Mouse (Mus musculus): Measurements from ENCODE around the gene Dazap2. TPM values are rescaled to one million over a fixed set of nuclear protein-coding genes. Genes with fewer than 3 reads are reported as not detected.

The Dazap2 gene
- polyA plus RNA-seq, 1 experiment from 2014 or later: 171 TPM

DNA sequence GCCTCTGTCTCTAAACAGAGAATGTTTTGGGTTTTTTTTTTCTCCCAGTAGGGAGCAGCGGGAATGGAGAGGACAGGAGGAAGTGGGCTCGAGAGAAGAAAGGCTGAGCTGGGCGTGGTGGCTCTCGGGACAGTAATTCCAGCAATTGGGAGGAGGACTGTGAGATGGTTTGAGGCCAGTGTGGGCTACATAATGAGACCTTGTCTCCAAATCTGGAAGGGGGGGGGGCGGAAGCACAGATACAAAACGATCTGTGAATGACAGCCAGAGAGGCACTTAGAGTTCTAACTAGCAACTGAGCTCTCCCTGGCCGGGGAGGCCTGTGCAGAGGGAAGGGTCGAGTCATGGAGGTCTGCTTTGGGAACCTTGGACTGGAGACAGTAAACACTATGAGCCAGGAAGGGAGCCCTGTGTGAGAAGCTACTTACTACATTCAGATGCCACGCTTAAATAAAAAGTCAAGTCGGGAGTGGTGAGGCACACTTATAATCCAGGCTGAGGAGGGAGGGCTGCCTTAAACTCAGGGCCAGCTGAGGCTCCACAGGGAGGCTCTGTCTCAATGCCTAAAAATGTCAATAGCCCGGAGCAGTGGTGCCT lies 12.7 kb downstream of the Dazap2 start:
- Histone ChIP-seq H3K4me3 (replicated peaks; ENCODE audit: low read depth, low read length) (no peak overlapping the region), H3K27me3 (ENCODE audit: control insufficient read depth, insufficient read depth, low read length) (0 out of 2 replicates have a peak, but pooled peaks cover under 1% of the 10 kb centered on the region), H3K4me1 (ENCODE audit: control insufficient read depth, insufficient read depth, low read length) (no peaks in the 10 kb centered on the region), H3K9ac (replicated peaks; ENCODE audit: low read length) (no peak overlapping the region), H3K9me3 (ENCODE audit: control insufficient read depth, low read length) (no peaks in the 10 kb centered on the region), H3K36me3 (ENCODE audit: control insufficient read depth, insufficient read depth, low read length) (no peaks in the 10 kb centered on the region), H3K27ac (replicated peaks; ENCODE audit: low read depth, low read length) (no peak overlapping the region), H3K4me2 (ENCODE audit: low read length) (no peak overlapping the region)
- DNase-seq (no peak), ATAC-seq (ENCODE audit: low FRiP score, low TSS enrichment) (no peak)
- WGBS: 5% methylated on average over 11 of the region's 11 CpGs

DNA sequence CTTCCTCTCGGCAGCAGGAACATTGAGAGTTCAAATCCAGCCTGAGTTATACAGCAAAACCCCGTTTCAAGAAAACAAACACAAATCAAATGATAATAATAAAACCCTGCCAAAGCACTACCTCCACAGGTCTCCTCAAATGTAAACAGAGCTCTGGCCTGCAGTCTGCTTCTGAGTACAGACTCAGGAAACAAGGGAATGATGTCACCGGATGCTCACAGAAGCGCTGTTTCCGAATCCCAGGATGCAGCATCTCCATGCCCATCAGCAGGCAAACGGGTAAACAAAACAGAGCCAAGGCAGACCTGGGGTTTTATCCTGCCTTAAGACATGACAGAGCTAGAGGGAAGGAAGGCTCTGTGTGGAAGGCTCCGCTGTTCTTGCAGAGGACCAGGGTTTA lies 13.6 kb downstream of the Dazap2 start:
- DNase-seq: no peak
- no peak for ATAC-seq (ENCODE audit: low FRiP score, low TSS enrichment)
- Histone ChIP-seq H3K4me3 (replicated peaks; ENCODE audit: low read depth, low read length) (no peak overlapping the region), H3K4me2 (ENCODE audit: low read length) (no peak overlapping the region), H3K9me3 (ENCODE audit: control insufficient read depth, low read length) (no peaks in the 10 kb centered on the region), H3K27ac (replicated peaks; ENCODE audit: low read depth, low read length) (no peak overlapping the region), H3K9ac (replicated peaks; ENCODE audit: low read length) (no peak overlapping the region), H3K36me3 (ENCODE audit: control insufficient read depth, insufficient read depth, low read length) (no peaks in the 10 kb centered on the region), H3K27me3 (ENCODE audit: control insufficient read depth, insufficient read depth, low read length) (peaks cover 7% of the 10 kb centered on the region; the same call in 1 of the 2 replicates), H3K4me1 (ENCODE audit: control insufficient read depth, insufficient read depth, low read length) (no peaks in the 10 kb centered on the region)
- 54% methylated on average over 7 of the region's 7 CpGs for WGBS

DNA sequence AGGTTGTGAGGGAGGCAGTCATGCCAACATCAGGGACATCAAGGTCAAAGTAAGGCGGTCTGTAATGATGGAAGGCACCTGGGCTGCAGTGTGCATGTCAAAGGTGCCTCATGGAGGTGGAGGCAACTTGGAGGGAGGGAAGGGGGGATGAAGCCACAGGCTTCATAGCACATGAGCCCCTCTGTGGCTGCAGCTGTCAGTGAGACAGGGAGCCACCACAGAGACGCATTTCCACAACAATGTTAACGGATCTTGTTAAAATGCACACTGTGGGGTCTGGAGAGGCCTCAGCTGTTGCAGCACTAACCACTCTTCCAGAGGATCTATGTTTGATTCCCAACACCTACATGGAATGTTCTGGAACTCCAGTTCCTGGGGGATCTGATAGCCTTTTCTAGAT lies 15.0 kb downstream of the Dazap2 start:
- DNase-seq: no peak

DNA sequence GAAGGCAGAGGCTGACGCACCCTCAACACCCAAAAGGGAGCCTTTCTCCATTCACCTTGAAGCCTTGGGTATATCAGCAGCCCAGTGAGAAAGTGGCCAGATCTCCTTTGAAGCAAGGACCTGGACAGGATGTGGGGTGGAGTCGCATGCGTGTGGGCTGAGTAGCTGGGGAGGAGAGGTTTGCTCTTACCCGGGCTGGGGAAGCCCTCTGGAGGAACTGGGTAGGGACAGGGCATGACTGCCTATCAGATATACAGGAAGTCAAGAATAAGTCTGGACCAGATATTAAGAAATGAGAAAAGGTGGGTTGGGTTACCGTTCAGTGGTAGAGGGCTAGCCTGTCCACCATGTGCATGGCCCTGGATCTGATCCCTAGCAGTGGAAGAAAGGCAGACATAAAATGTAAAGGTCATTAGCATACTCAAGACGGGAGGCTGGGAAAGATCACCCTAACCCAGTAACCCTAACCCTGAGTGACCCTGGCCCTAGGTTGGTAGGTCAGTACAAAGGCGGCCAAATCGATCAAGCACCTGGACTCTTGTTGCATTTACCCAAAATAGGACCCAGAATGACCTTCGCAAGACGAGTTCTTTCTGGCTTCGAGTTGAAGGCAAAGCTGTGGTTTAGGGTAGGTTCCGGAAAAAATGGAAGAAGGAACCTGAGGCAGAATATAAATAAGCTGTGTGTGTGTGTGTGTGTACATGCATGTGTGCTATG lies 16.5 kb downstream of the Dazap2 start:
- no peak for ATAC-seq (ENCODE audit: low FRiP score, low TSS enrichment)
- no peak overlapping the region for H3K27ac ChIP-seq (replicated peaks; ENCODE audit: low read depth, low read length)
- peaks cover 5% of the 10 kb centered on the region; the same call in 1 of the 2 replicates for H3K4me1 ChIP-seq (ENCODE audit: control insufficient read depth, insufficient read depth, low read length)
- no peak for DNase-seq
- 91% methylated on average over 12 of the region's 12 CpGs for WGBS
- H3K4me2 ChIP-seq (ENCODE audit: low read length): no peak overlapping the region
- H3K4me3 ChIP-seq (replicated peaks; ENCODE audit: low read depth, low read length): no peak overlapping the region
- no peak overlapping the region for H3K9ac ChIP-seq (replicated peaks; ENCODE audit: low read length)
- no peaks in the 10 kb centered on the region for H3K36me3 ChIP-seq (ENCODE audit: control insufficient read depth, insufficient read depth, low read length)
- peaks cover 31% of the 10 kb centered on the region for H3K27me3 ChIP-seq (ENCODE audit: control insufficient read depth, insufficient read depth, low read length)
- H3K9me3 ChIP-seq (ENCODE audit: control insufficient read depth, low read length): no peaks in the 10 kb centered on the region

More for the DNA sequence above, 15.0 kb downstream of the Dazap2 start:
- Histone ChIP-seq H3K27ac (replicated peaks; ENCODE audit: low read depth, low read length) (no peak overlapping the region), H3K9me3 (ENCODE audit: control insufficient read depth, low read length) (no peaks in the 10 kb centered on the region), H3K4me3 (replicated peaks; ENCODE audit: low read depth, low read length) (no peak overlapping the region), H3K4me2 (ENCODE audit: low read length) (no peak overlapping the region), H3K36me3 (ENCODE audit: control insufficient read depth, insufficient read depth, low read length) (no peaks in the 10 kb centered on the region), H3K4me1 (ENCODE audit: control insufficient read depth, insufficient read depth, low read length) (no peaks in the 10 kb centered on the region), H3K27me3 (ENCODE audit: control insufficient read depth, insufficient read depth, low read length) (peaks cover 17% of the 10 kb centered on the region), H3K9ac (replicated peaks; ENCODE audit: low read length) (no peak overlapping the region)
- ATAC-seq (ENCODE audit: low FRiP score, low TSS enrichment): no peak
- whole genome bisulfite sequencing: 45% methylated on average over 3 of the region's 3 CpGs

DNA sequence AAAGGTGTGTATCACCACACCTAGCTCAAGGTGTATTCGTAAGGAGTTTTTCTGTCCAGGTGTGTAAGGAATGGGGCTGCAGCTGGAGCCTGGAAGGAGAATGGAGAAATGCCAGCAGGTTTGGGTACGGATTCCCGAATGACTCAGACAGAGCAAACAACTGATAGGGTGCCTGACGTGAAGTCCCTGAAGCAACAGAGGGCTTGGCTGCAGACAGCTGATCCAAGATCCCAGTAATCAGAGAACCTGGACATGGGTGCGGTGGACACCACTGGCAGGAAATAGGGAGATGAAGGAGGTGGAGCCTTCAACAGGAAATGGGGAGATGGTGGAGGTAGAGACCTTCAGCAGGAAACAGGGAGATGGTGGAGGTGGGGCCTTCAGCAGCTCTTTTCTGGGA lies 17.2 kb downstream of the Dazap2 start:
- no peak overlapping the region for H3K4me3 ChIP-seq (replicated peaks; ENCODE audit: low read depth, low read length)
- no peaks in the 10 kb centered on the region for H3K36me3 ChIP-seq (ENCODE audit: control insufficient read depth, insufficient read depth, low read length)
- no peak overlapping the region for H3K27ac ChIP-seq (replicated peaks; ENCODE audit: low read depth, low read length)
- H3K4me2 ChIP-seq (ENCODE audit: low read length): no peak overlapping the region
- H3K9me3 ChIP-seq (ENCODE audit: control insufficient read depth, low read length): no peaks in the 10 kb centered on the region
- peaks cover 12% of the 10 kb centered on the region; the same call in 1 of the 2 replicates for H3K4me1 ChIP-seq (ENCODE audit: control insufficient read depth, insufficient read depth, low read length)
- DNase-seq (no peak), ATAC-seq (ENCODE audit: low FRiP score, low TSS enrichment) (no peak)
- peaks cover 39% of the 10 kb centered on the region for H3K27me3 ChIP-seq (ENCODE audit: control insufficient read depth, insufficient read depth, low read length)
- H3K9ac ChIP-seq (replicated peaks; ENCODE audit: low read length): no peak overlapping the region
- 92% methylated on average over 5 of the region's 5 CpGs for WGBS

DNA sequence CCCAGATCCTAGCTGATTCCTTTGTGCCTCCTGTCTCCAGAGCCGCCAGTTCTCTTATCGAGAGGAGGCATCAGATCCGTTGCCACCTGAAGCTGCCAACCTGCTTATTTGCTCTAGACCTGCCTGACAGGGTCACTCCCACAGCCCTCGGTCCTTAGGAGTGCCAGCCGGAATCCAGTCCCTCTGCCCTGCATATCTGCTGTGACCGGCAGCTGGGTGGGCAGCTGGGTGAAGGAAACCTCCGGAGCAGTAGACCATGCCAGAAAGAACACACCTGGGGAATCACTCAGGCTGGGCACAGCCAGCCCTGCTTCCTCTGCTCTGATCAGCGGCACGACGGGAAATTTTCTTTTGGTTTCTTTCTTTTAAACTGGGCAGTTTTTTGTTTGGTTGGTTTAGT lies 18.2 kb downstream of the Dazap2 start:
- 83% methylated on average over 10 of the region's 10 CpGs for WGBS
- H3K27me3 ChIP-seq (ENCODE audit: control insufficient read depth, insufficient read depth, low read length): peaks cover 49% of the 10 kb centered on the region

DNA sequence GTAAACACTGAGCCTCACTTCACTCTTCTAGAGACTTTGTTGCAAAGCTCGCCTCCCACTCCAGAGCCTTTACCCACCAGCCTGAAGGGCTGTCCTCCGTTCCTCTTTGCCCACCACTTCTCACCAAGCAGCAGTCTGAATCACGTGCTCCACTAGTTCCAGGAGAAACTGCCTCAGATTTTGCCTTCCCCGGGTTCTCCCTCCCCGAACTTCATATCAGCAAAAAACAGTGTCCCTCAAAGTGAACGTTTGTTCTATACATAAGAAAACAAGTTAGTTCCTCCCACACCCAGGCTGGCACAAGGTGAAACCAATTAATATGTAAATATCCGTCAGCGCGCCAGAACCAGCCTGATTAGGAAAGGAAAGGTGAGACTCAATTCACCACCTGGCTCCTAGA lies 20.1 kb downstream of the Dazap2 start:
- no peak for ATAC-seq (ENCODE audit: low FRiP score, low TSS enrichment)
- peaks cover 53% of the 10 kb centered on the region for H3K27me3 ChIP-seq (ENCODE audit: control insufficient read depth, insufficient read depth, low read length)

More for the DNA sequence above, 18.2 kb downstream of the Dazap2 start:
- Histone ChIP-seq H3K4me2 (ENCODE audit: low read length) (no peak overlapping the region), H3K27ac (replicated peaks; ENCODE audit: low read depth, low read length) (no peak overlapping the region), H3K9ac (replicated peaks; ENCODE audit: low read length) (no peak overlapping the region), H3K4me3 (replicated peaks; ENCODE audit: low read depth, low read length) (no peak overlapping the region), H3K4me1 (ENCODE audit: control insufficient read depth, insufficient read depth, low read length) (peaks cover 12% of the 10 kb centered on the region; the same call in 1 of the 2 replicates), H3K9me3 (ENCODE audit: control insufficient read depth, low read length) (no peaks in the 10 kb centered on the region), H3K36me3 (ENCODE audit: control insufficient read depth, insufficient read depth, low read length) (no peaks in the 10 kb centered on the region)
- DNase-seq (no peak), ATAC-seq (ENCODE audit: low FRiP score, low TSS enrichment) (no peak)

DNA sequence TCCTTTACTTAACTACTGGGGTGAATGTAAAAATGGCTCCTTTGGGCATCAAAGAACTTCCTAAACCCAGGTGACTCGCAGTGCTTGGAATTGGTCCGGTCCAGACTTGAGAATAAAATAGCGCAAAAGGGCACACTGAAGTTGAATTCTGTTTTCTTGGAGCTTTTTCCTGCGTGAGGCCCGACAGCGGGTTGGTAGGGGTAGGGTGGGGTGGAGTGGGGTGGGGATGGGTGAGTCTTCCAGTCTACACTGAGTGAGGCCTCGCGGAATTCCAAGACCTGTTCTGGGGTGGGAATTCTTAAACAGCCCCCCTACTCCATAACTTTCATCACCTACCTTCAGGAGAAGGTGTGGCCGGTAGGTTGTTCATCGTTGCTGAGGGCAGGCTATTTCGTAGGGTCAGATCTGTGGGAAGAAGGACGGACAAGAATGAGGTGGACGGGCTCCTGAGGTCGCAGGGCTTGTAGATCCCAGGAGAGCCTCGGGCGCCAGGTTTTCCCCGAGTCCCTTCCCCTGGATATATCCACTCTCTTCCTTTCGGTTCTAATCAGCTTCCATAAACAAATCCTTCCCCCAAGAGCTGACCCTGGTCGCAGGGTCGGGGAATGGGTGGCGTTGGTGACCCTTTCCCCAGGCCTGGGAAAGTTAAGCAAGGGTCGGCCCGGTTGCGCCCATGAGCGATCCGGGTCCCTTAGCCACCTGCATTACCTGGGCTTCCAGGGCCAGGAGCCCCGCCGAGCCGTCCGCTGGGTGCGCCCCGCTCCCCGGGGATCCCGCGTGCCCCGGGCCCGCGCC lies 20.9 kb downstream of the Dazap2 start:
- Histone ChIP-seq H3K36me3 (ENCODE audit: control insufficient read depth, insufficient read depth, low read length) (no peaks in the 10 kb centered on the region), H3K27me3 (ENCODE audit: control insufficient read depth, insufficient read depth, low read length) (peaks cover 53% of the 10 kb centered on the region), H3K9ac (replicated peaks; ENCODE audit: low read length) (peak overlapping the region; percentile 4; the same call in 1 of the 2 replicates), H3K27ac (replicated peaks; ENCODE audit: low read depth, low read length) (no peak overlapping the region), H3K4me1 (ENCODE audit: control insufficient read depth, insufficient read depth, low read length) (peaks cover 12% of the 10 kb centered on the region; the same call in 1 of the 2 replicates), H3K9me3 (ENCODE audit: control insufficient read depth, low read length) (no peaks in the 10 kb centered on the region), H3K4me2 (ENCODE audit: low read length) (peak overlapping the region; percentile 63), H3K4me3 (replicated peaks; ENCODE audit: low read depth, low read length) (peak overlapping the region; percentile 36)
- ATAC-seq (ENCODE audit: low FRiP score, low TSS enrichment): no peak
- WGBS: 4% methylated on average over 38 of the region's 38 CpGs
- no peak for DNase-seq

More for the DNA sequence above, 20.1 kb downstream of the Dazap2 start:
- 7% methylated on average over 9 of the region's 9 CpGs for WGBS
- Histone ChIP-seq H3K4me2 (ENCODE audit: low read length) (no peak overlapping the region), H3K36me3 (ENCODE audit: control insufficient read depth, insufficient read depth, low read length) (no peaks in the 10 kb centered on the region), H3K9ac (replicated peaks; ENCODE audit: low read length) (no peak overlapping the region), H3K27ac (replicated peaks; ENCODE audit: low read depth, low read length) (no peak overlapping the region), H3K4me1 (ENCODE audit: control insufficient read depth, insufficient read depth, low read length) (peaks cover 12% of the 10 kb centered on the region; the same call in 1 of the 2 replicates), H3K4me3 (replicated peaks; ENCODE audit: low read depth, low read length) (no peak overlapping the region), H3K9me3 (ENCODE audit: control insufficient read depth, low read length) (no peaks in the 10 kb centered on the region)
- no peak for DNase-seq

Data from midbrain, embryonic 14.5 days (tissue).